Mouse (Mus musculus) intestine, postnatal 0 days (tissue): Measurements from ENCODE around the gene Amot. TPM values are rescaled to one million over a fixed set of nuclear protein-coding genes. Genes with fewer than 3 reads are reported as not detected.

Experiments
- ATAC-seq: fragments of 200-750 bp; cut with Nextera tagmentation; 2 replicates; pipeline ENCODE4 v1.8.0; 2017; ENCODE audit warnings: mild to moderate bottlenecking, moderate TSS enrichment, moderate library complexity
- H3K27ac ChIP-seq: fragments of 300-500 bp; sonication (generic); 2 replicates; pipeline ENCODE4 v1.5.1; 2014; ENCODE audit warnings: mild to moderate bottlenecking, low read depth, low read length, moderate library complexity
- H3K27me3 ChIP-seq: fragments of 300-500 bp; sonication (generic); replicated peaks from 2 replicates; pipeline ENCODE4 v1.6.1; 2014; ENCODE audit warnings: low read length, mixed read lengths; ENCODE audit not compliant: control insufficient read depth, insufficient read depth
- H3K36me3 ChIP-seq: fragments of 300-500 bp; sonication (generic); 2 replicates; pipeline ENCODE4 v1.6.1; 2014; ENCODE audit warnings: mild to moderate bottlenecking, moderate library complexity; ENCODE audit not compliant: control insufficient read depth, insufficient read depth
- H3K4me1 ChIP-seq: fragments of 300-500 bp; sonication (generic); replicated peaks from 2 replicates; pipeline ENCODE4 v1.6.1; 2014; ENCODE audit warnings: antibody characterized with exemption, low read length, mixed read lengths; ENCODE audit not compliant: control insufficient read depth, insufficient read depth
- H3K4me2 ChIP-seq: fragments of 300-500 bp; sonication (generic); replicated peaks from 2 replicates; pipeline ENCODE4 v1.6.1; 2014; ENCODE audit warnings: low read depth, mild to moderate bottlenecking, moderate library complexity
- H3K4me3 ChIP-seq: fragments of 300-500 bp; sonication (generic); 2 replicates; pipeline ENCODE4 v1.5.1; 2014; ENCODE audit warnings: low read depth, low read length
- H3K9ac ChIP-seq: fragments of 300-500 bp; sonication (generic); 2 replicates; pipeline ENCODE4 v1.6.1; 2014; ENCODE audit warnings: mild to moderate bottlenecking, low read depth, low read length
- H3K9me3 ChIP-seq: fragments of 300-500 bp; sonication (generic); 2 replicates; pipeline ENCODE4 v1.6.1; 2016; ENCODE audit warnings: mixed run types; ENCODE audit not compliant: control insufficient read depth
- CTCF ChIP-seq: sonication (generic); IDR thresholded peaks from 2 replicates; pipeline ENCODE4 v1.5.1; 2016; ENCODE audit warnings: low read depth, mild to moderate bottlenecking, control low read depth, antibody characterized with exemption, moderate library complexity
- WGBS: fragments of 180-500 bp; shearing (Covaris S2); extraction: QIAGEN DNeasy Blood & Tissue Kit; methylation state at CpG from one replicate; pipeline ENCODE4 v1.1.7; 2014; 5-methylcytosine and 5-hydroxymethylcytosine counted together
- polyA plus RNA-seq: library from polyadenylated mRNA; unstranded; fragments of >200 nt; fragmentation: Nextera tagmentation; extraction: Ambion mirVana; gene quantifications from 2 replicates; pipeline ENCODE4 v1.2.1, GENCODE M21; 2015

Gene Amot
- polyA plus RNA-seq, 1 experiment from 2014 or later, result 6.3 TPM

- no peak overlapping the region for H3K4me3 ChIP-seq
- no peak overlapping the region for H3K27ac ChIP-seq
- no peaks in the 10 kb centered on the region for H3K9me3 ChIP-seq
- H3K27me3 ChIP-seq, result no peaks in the 10 kb centered on the region
- no peak for TF ChIP-seq CTCF
- ATAC-seq, result no peak
- H3K4me2 ChIP-seq, result no peak overlapping the region
- no peaks in the 10 kb centered on the region for H3K36me3 ChIP-seq
- WGBS, result 84% methylated on average over 7 of the region's 7 CpGs
- H3K9ac ChIP-seq, result no peak overlapping the region
- no peaks in the 10 kb centered on the region for H3K4me1 ChIP-seq
These were observed 21.4 kb downstream of the Amot start for GRCm38 (mm10) chrX:145483486-145484055.

GRCm38 (mm10) chrX:145482383-145482782 is 22.6 kb downstream of the Amot start:
- Histone ChIP-seq H3K4me1 (no peaks in the 10 kb centered on the region), H3K27me3 (no peaks in the 10 kb centered on the region), H3K4me3 (no peak overlapping the region), H3K27ac (no peak overlapping the region), H3K9ac (no peak overlapping the region), H3K9me3 (no peaks in the 10 kb centered on the region), H3K4me2 (no peak overlapping the region), H3K36me3 (no peaks in the 10 kb centered on the region)
- WGBS, result 57% methylated on average over 5 of the region's 5 CpGs
- ATAC-seq, result no peak
- no peak for TF ChIP-seq CTCF

- H3K27ac ChIP-seq, result no peak overlapping the region
- WGBS, result 90% methylated on average over 10 of the region's 10 CpGs
- ATAC-seq, result no peak
- H3K4me1 ChIP-seq, result no peaks in the 10 kb centered on the region
- no peak overlapping the region for H3K4me3 ChIP-seq
- no peak for TF ChIP-seq CTCF
- no peaks in the 10 kb centered on the region for H3K36me3 ChIP-seq
- no peaks in the 10 kb centered on the region for H3K9me3 ChIP-seq
- no peak overlapping the region for H3K4me2 ChIP-seq
- no peak overlapping the region for H3K9ac ChIP-seq
- no peaks in the 10 kb centered on the region for H3K27me3 ChIP-seq
These were observed 25.0 kb downstream of the Amot start for GRCm38 (mm10) chrX:145479942-145480341.

- Histone ChIP-seq H3K27me3 (no peaks in the 10 kb centered on the region), H3K4me2 (no peak overlapping the region), H3K27ac (no peak overlapping the region), H3K4me3 (no peak overlapping the region), H3K9ac (no peak overlapping the region), H3K4me1 (no peaks in the 10 kb centered on the region), H3K36me3 (no peaks in the 10 kb centered on the region), H3K9me3 (no peaks in the 10 kb centered on the region)
- no peak for ATAC-seq
- 66% methylated on average over 3 of the region's 3 CpGs for WGBS
- TF ChIP-seq CTCF, result no peak
These were observed 27.2 kb downstream of the Amot start for GRCm38 (mm10) chrX:145477725-145478194.

- 73% methylated on average over 5 of the region's 5 CpGs for WGBS
- H3K4me3 ChIP-seq, result no peak overlapping the region
- no peak for TF ChIP-seq CTCF
- no peak overlapping the region for H3K9ac ChIP-seq
- no peaks in the 10 kb centered on the region for H3K36me3 ChIP-seq
- H3K4me1 ChIP-seq, result no peaks in the 10 kb centered on the region
- no peaks in the 10 kb centered on the region for H3K9me3 ChIP-seq
- no peak overlapping the region for H3K4me2 ChIP-seq
- H3K27ac ChIP-seq, result no peak overlapping the region
- no peak for ATAC-seq
- no peaks in the 10 kb centered on the region for H3K27me3 ChIP-seq
These were observed 27.8 kb downstream of the Amot start for GRCm38 (mm10) chrX:145477003-145477724.

- Histone ChIP-seq H3K4me3 (no peak overlapping the region), H3K36me3 (no peaks in the 10 kb centered on the region), H3K27me3 (no peaks in the 10 kb centered on the region), H3K4me2 (no peak overlapping the region), H3K9ac (no peak overlapping the region), H3K4me1 (no peaks in the 10 kb centered on the region), H3K9me3 (no peaks in the 10 kb centered on the region), H3K27ac (no peak overlapping the region)
- 90% methylated on average over 6 of the region's 6 CpGs for WGBS
- TF ChIP-seq CTCF, result no peak
- ATAC-seq, result no peak
These were observed 36.7 kb downstream of the Amot start for GRCm38 (mm10) chrX:145468264-145468663.
